Mouse (Mus musculus): ENCODE results near the gene Auh.

- TF ChIP-seq POLR2A (IDR thresholded peaks at IDR 0.05; ENCODE audit: insufficient read depth, low read depth, low read length) (no peak), CTCF (IDR thresholded peaks at IDR 0.05) (no peak), EP300 (IDR thresholded peaks at IDR 0.05; ENCODE audit: insufficient read depth, low read depth, low read length) (no peak)
These were observed 43.1 kb upstream of the Auh start for GRCm38 (mm10) chr13:52972626-52973025.
